Mouse (Mus musculus): ENCODE results near the gene Lrrc8e. TPM values are rescaled to one million over a fixed set of nuclear protein-coding genes. Genes with fewer than 3 reads are reported as not detected.

Lrrc8e gene
- 12.7 and 16.6 TPM in 2 replicates for total RNA-seq (2021)
- long read RNA-seq, experiment 1, transcript Lrrc8e-201 (3 exons, 3,878 nt): major isoform, 19 of 30 reads
- long read RNA-seq, experiment 1, partial matches to known transcripts: 0 of 30 reads
- long read RNA-seq, experiment 1, other reads (novel, unspliced or antisense): 11 of 30 reads
- long read RNA-seq, experiment 2, transcript Lrrc8e-201 (3 exons, 3,878 nt): major isoform, 17 of 28 reads
- long read RNA-seq, experiment 2, partial matches to known transcripts: 0 of 28 reads
- long read RNA-seq, experiment 2, other reads (novel, unspliced or antisense): 11 of 28 reads

DNA sequence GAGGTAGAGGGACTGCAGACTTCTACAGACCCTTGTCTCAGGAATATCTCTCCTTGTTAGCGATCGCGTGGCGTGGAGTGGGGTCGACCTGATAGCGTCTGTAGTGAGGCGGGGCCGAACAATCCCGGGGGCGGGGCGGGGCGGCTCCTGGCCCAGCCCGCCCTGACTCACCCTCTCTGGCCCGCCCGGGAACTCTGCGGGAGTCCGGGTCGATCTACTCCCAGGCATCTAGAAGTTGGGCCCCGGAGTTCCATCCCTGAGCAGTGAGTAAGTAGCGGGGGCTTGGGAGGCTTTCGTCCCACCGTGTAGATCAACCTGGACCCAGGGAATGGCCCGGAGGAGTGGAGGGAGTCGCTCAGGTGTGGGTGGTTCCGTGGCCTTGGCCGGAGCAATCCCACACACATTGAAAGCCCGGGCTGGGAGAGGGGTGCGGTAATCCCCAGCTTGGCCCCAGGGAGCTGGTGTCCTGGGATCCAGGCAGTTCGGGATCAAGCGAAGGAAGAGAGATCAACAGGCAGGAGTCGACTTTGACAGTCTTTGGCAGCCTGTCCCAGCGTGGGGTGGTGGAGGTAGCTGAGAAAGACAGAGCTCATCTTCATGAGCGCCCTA, at the start of gene Lrrc8e:
Gene Lrrc8e (plus strand): TSS at position 89 of the 609 bp plus-strand sequence.
- peak; percentile 87 for DNase-seq

DNA sequence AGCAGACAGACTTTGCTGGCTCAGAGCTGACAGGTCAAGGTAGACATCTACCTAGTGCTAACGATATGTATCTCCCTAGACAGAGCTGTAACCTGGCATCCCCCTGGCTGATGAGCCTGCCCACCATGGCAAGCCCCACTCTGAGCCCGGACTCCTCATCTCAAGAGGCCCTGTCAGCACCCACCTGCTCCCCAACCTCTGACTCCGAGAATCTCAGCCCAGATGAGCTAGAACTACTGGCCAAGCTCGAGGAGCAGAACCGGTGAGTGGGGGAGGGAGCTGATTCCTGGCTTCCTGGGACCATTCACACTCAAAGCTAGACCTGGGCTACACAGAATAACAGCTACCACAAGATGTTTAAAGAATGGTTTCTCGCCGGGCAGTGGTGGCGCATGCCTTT, 43.2 kb upstream of the Lrrc8e start:
- no peak for DNase-seq

DNA sequence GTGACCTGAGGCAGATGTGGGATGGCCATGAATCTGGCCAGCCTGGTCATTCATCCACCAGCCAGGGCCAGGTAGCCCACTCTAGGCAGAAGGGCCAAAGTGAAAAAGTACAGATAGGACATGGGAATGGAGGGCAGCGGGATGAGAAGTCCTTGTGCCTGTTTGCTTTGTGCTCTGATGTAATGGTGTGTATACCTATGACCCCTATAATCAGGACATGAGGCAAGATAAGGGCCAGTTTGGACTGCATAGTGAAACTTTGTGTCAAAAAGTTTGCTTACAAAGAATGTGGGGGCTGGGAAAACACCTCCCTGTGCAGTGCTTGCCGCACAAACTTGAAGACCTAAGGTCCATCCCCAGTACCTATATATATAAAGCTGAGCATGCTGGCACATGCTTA, 40.5 kb upstream of the Lrrc8e start:
- no peak for DNase-seq

DNA sequence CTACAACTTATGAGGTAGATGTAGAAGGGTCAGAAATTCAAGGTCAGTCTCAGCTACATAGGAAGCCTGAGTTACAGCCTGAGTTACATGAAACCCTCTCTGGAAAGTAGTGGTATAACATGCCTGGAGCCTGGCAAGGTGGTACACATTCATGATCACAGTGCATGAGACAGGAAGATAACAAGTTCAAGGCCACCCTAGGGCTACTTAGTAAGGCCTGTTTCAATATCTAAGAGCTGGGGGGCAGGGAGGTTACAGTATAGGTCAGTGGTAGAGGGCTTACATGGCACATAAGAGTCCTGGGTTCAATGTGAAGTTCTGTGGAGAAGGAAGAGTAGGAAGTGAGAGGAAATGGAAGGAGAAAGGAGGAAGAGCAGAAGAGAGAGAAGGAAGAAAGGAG, 38.0 kb upstream of the Lrrc8e start:
- no peak for DNase-seq

DNA sequence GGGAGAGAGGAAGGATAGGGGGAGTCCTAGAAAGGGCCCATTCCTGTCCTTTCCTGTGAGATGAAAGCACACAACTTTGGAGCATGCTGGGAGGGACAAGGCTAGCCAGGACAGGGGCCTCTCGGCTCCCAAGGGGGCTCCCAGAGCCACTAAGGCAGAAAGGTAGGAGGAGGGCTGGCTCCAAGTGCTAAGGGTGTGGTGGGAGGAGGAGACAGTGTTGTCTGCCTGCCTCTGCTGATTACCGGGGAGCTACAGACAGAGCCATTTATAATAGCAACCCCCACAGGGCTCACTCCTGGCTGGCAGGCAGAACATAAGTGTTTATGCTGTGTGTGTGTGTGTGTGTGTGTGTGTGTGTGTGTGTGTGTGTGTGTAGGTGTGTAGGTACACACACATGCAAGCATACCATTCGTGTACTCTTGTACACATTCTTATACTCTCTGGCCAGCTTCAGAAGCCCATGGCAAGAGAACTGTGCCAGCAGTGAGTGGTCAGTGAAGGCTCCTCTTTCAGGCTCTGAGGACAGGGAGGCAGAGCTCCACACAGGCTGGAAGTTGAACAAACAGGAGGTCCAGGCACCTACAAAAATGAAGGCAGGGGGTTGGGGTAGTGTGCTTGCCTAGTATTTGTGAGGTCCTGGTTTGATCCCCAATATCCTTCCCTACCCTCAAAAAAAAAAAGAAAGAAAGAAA, 37.5 kb upstream of the Lrrc8e start:
- DNase-seq: no peak

DNA sequence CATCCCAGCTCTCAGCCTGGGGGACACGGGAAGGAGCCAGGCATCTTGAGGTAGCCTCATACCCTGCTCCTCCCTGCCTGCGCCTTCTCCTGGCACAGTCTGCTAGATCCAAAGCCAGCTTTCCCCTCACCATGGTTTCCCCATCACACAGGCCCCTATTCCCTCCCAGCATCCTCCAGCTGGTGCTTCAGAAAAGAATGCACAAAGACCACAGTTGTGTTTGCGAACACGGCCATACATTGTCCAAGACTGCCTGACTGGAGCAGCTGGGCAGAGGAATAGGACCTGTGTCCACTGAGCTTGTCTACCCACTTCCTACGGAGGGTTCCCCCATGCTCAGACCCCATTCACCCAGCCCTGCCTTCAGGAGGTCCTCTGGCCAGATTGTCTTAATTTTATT, 34.3 kb upstream of the Lrrc8e start:
- DNase-seq: no peak

DNA sequence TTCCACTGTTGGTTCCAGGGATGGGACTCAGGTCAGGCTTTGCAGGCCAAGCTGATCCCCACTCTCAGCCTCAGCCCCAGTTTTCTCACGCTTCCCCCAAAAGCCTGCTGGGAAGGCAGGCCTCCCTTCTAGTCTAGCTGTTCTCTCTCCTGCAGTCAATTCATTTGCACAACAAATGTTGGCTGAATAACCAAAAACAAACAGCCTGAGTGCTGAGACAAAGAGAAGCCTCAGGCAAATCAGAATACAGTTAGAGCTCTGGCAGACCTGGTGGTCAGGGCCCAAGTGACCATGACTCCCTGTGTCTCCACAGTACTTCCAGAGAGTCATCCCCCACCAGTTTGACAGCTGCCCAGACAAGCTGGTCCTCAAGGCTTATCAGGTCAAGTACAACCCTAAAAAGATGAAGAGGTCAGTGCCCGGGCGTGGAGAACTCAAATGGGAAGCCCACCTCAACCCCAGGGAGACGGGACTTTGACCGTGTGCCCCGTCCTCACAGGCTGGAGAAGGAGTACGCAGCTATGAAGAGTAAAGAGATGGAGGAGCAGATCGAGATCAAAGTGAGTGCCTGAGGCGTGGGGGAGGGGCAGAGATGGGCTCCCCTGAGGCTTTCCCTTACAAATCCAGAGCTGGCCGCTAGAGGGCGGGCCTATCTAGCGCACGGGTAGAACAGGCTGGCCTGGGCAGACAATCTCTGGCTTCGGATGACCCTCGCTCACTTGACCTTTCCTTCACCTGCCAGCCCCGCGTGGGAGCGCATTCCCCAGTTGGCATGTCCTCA, 33.6 kb upstream of the Lrrc8e start:
- peak; percentile 94 for DNase-seq

GRCm38 (mm10) chr8:4193588-4193894, 33.1 kb upstream of the Lrrc8e start:
- DNase-seq: no peak

- DNase-seq: no peak
Measured at GRCm38 (mm10) chr8:4201321-4201720, 25.3 kb upstream of the Lrrc8e start.

GRCm38 (mm10) chr8:4205246-4206123, 21.1 kb upstream of the Lrrc8e start:
- DNase-seq: no peak

DNA sequence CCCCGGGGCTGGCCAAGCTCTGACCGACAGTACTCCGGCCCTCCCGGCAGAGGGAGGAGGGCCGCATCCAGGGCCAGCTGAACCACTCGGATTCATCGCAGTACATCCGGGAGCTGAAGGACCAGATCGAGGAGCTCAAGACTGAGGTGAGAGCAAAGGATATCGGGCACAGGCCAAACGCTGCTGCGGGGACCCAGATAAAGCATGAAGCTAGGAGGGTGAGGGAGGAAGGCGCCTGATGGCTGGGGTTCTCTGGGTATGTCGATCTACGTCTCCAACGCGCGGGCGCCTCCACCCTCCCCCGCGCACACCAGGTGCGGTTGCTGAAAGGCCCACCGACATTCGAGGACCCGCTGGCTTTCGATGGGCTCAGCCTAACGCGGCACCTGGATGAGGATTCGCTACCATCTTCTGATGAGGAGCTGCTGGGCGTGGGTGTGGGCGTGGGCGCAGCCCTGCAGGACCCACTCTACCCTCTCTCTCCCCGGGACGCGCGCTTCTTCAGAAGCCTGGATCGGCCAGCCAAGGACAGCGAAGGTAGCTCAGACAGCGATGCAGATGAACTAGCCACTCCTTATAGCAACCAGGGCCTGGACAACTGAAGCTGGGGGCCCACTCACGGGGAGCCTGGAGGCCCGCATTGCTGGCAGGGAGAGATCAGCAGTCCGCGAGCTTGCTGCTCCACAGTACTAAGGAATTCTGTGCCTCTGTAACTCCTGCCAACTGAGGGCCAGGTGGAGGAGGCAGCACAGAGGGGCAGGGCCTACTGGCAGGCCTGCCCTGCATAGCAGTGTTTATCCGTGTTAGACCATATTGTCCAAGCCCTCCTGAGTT, 20.2 kb upstream of the Lrrc8e start:
- DNase-seq: no peak

DNA sequence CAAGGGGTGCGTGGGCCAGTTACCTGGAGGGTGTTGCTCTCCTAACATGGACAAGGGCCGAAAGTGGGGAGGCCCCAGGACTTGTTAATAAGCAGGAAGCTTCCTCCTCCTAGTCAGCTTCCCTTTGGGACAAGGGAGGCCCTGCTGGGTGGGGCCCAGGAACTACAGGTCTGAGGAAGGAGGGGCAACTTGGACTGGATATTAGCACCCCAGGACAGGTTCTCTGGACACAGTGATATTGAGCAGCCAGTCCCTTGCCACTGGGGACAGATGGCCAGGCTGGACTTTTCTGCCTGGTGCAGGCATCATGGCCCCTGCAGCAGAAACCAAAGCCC, 19.6 kb upstream of the Lrrc8e start:
- DNase-seq: no peak

GRCm38 (mm10) chr8:4211097-4211496, 15.5 kb upstream of the Lrrc8e start:
- DNase-seq: no peak

DNA sequence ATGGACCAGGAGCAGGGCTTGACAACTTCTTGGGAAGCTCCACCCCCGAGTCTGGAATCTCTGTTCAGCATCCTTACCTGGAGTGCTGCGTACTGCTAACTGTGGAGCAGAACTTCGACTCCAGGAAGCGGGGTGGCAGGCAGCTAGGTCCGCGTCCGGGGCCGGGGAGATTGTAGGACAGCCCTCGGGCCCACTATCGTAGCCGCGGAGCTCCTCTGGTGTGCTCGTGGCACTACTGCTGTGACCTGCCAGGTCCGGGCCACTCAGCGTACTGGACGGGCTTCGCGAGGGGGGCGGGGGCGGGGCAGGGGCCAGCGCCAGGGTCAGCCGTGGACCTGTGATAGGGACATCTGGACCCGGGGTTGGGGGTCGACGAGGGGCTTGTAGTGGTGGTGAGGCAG, 13.8 kb upstream of the Lrrc8e start:
- DNase-seq: peak; percentile 53

DNA sequence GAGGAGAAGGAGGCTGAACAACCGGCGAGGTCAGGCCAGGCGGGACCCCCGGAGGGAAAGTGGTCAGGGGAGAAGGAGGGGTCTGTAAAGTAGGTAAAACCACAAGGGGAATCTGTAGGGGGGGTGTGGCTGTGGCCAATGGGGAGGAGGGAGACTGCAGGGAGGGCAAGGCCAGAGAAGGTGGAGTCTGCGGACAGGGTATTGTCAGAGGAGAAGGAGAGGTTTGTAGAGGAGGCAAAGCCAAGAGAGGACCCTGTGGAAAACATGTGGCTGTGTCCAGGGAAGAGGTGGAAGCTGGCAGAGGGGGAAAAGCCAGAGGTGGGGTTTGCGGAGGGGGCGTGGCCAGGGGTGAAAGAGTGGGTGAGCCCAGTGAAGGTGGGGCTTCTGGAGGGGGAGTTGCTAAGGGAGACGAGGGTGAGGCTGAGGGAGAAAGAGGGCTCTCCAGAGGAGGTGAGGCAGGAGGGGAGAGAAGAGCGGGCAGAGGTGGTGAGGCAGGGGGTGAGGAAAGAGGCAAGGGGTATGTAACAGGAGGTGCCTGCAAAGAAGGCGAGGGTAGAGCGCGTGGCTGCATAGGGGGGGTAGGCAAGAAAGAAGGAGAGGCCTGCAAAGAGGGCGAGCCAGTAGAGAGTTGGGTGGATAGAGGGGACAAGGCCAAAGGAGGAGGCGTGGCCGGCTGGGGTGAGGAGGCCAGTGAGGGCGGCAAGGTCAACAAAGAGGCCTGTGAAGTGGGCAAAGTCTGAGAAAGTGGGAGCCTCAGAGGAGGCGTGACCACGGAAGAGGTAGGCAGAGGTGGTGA, 13.2 kb upstream of the Lrrc8e start:
- peak; percentile 90 for DNase-seq

- DNase-seq: peak; percentile 90
Measured at GRCm38 (mm10) chr8:4214006-4214980, 12.3 kb upstream of the Lrrc8e start.

DNA sequence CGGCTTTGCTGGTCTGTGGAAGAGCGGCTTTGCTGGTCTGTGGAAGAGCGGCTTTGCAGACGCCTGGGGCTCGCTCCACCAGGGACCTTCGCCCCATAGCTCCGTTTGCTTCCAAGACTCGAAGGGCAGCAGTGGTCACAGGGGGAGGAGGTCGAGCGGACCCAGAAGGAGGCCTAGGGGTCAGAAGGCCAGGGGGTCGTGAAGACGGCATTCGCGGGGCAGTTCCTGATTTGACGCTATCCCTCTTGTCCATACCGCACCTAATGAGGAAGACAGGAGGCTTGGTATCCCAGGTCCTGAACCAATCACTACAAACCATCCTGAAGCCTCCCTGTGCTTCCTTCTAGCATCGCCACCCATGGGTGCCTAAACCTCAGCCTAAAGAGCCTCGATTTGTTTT, 10.3 kb upstream of the Lrrc8e start:
- no peak for DNase-seq

DNA sequence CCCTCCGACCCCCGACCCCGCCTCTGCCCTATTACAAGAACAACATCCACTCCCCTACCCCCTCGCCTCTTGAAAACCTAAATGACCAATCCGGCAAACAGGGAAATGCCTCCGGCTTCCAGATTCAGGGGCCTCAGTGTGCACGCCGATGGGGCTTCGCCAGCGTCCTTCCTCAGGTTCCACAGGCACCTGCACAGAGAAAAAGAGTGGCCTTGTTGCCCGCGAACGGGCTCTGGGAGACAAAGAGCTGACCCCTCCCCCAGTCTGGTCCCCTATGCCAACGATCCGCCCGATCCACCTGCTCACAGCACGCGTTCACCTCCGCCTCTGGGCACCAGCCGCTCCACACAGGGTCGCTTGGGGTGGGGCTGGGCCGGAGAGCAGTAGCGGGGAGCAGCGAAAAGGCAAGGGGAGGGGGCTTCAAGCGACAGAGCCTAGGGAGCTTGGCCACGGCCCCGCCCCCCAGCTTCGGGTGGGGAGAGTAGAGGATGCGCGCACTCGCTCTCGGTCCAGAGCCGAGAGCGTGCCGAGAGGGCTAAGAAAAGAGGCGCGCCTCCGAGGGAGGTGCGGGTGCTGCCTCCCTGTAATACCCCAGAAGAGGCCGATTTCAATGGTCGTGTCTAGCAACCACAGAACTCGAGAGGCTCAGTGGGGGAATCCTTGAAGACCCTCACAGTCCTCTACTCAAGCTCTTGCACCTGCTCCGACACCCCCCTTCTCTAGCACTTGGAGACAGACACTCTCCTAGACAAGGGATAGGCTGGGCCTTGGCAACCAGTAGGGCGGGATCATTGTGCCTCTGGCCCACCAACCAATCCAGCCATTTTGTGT, 9.6 kb upstream of the Lrrc8e start, which contains the start of gene Prr36:
Gene Prr36 (minus strand): TSS at position 669 of the 831 bp plus-strand sequence.
- DNase-seq: peak; percentile 73

All from adrenal gland, postnatal 14 days (tissue).